Comparison of ENCODE assay signal across 8 mouse cellular contexts in the genomic region with DNA sequence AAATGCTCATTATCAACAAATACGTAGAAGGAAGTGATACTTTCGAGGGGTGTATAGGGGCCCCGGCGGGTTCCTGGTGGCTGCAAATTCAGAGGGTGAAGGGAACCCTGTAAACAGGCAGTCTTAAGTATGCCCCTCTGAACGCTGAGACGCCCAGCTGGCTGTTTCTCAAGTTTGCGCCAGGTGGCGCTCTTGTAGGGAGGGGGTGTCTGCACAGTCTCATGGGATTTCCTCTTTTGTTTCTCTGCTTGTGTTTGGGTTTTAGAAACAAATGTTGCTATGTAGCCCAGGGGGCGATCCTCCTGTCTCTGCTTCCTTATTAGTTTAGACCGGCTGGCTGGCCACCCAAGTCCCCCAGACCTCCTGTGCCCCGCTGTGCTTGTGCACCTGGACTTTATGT. TPM values are rescaled to one million over a fixed set of nuclear protein-coding genes. Genes with fewer than 3 reads are reported as not detected.
DNase-seq lines count a peak whose midpoint lies in the region; ATAC-seq and TF ChIP-seq lines count a peak whose summit lies in the region.

No protein-coding gene starts in this region.

- no peaks in the 10 kb centered on the region for H3K9me3 ChIP-seq in forebrain, embryonic 11.5 days (ENCODE audit: control insufficient read depth, low read length)
- H3K9me3 ChIP-seq in limb, embryonic 14.5 days (ENCODE audit: control insufficient read depth, low read length), result no peaks in the 10 kb centered on the region
- H3K9me3 ChIP-seq in neural tube, embryonic 12.5 days, result no peaks in the 10 kb centered on the region

- H3K9ac ChIP-seq in forebrain, embryonic 11.5 days (ENCODE audit: low read length), result no peak overlapping the region
- no peak overlapping the region for H3K9ac ChIP-seq in limb, embryonic 14.5 days (ENCODE audit: low read depth, low read length, severe bottlenecking)
- H3K9ac ChIP-seq in neural tube, embryonic 12.5 days, result no peak overlapping the region

- DNase-seq in layer of hippocampus, adult 11-12 months (ENCODE audit: low spot score), result peak; percentile 33
- DNase-seq in layer of hippocampus, adult 9-11 months, result no peak
- DNase-seq in ZHBTc4 (ENCODE audit: low read depth, low spot score), result peak; percentile 83
- DNase-seq in forebrain, embryonic 11.5 days (ENCODE audit: low spot score), result peak; percentile 62
- DNase-seq in heart, postnatal 4 days, result peak; percentile 55
- DNase-seq in limb, embryonic 14.5 days (ENCODE audit: low spot score), result peak; percentile 12
- DNase-seq in thymus, postnatal 0 days (ENCODE audit: low spot score), result peak; percentile 75

- no peaks in the 10 kb centered on the region for H3K4me1 ChIP-seq in forebrain, embryonic 11.5 days (replicated peaks; ENCODE audit: control insufficient read depth, insufficient read depth, low read length)
- no peaks in the 10 kb centered on the region for H3K4me1 ChIP-seq in limb, embryonic 14.5 days (ENCODE audit: control insufficient read depth, insufficient read depth, low read length)
- no peaks in the 10 kb centered on the region for H3K4me1 ChIP-seq in neural tube, embryonic 12.5 days

- H3K27me3 ChIP-seq in forebrain, embryonic 11.5 days (ENCODE audit: control insufficient read depth, insufficient read depth, low read length), result no peaks in the 10 kb centered on the region
- H3K27me3 ChIP-seq in limb, embryonic 14.5 days (ENCODE audit: control insufficient read depth, insufficient read depth, low read length), result no peaks in the 10 kb centered on the region
- no peaks in the 10 kb centered on the region for H3K27me3 ChIP-seq in neural tube, embryonic 12.5 days (replicated peaks)

- 23% methylated on average over 11 of the region's 11 CpGs for WGBS in forebrain, embryonic 11.5 days
- 28% methylated on average over 11 of the region's 11 CpGs for WGBS in limb, embryonic 14.5 days
- WGBS in neural tube, embryonic 12.5 days, result 26% methylated on average over 11 of the region's 11 CpGs

- TF ChIP-seq POLR2A in limb, embryonic 14.5 days (IDR thresholded peaks at IDR 0.05; ENCODE audit: borderline replicate concordance, extremely low read depth, insufficient read depth, insufficient read length), result no peak

- H3K36me3 ChIP-seq in forebrain, embryonic 11.5 days (ENCODE audit: control insufficient read depth, insufficient read depth, low read length), result no peaks in the 10 kb centered on the region
- H3K36me3 ChIP-seq in limb, embryonic 14.5 days (ENCODE audit: control insufficient read depth, insufficient read depth, low read length), result no peaks in the 10 kb centered on the region
- peaks cover 4% of the 10 kb centered on the region; the same call in 1 of the 2 replicates for H3K36me3 ChIP-seq in neural tube, embryonic 12.5 days

- H3K27ac ChIP-seq in forebrain, embryonic 11.5 days (ENCODE audit: low read depth, low read length), result no peak overlapping the region
- no peak overlapping the region for H3K27ac ChIP-seq in limb, embryonic 14.5 days (replicated peaks; ENCODE audit: low read depth, low read length)
- H3K27ac ChIP-seq in neural tube, embryonic 12.5 days, result no peak overlapping the region

- 0 out of 2 replicates have a peak, but pooled peaks have one; percentile 19 for ATAC-seq in forebrain, embryonic 11.5 days (replicated peaks; ENCODE audit: low FRiP score)
- no peak for ATAC-seq in limb, embryonic 14.5 days (ENCODE audit: low FRiP score, low read depth)
- 0 out of 2 replicates have a peak, but pooled peaks have one; percentile 11 for ATAC-seq in neural tube, embryonic 12.5 days (ENCODE audit: low FRiP score, low read depth)

- H3K4me3 ChIP-seq in forebrain, embryonic 11.5 days (ENCODE audit: low read depth, low read length), result no peak overlapping the region
- H3K4me3 ChIP-seq in limb, embryonic 14.5 days (replicated peaks; ENCODE audit: low read length), result no peak overlapping the region
- no peak overlapping the region for H3K4me3 ChIP-seq in neural tube, embryonic 12.5 days

- H3K4me2 ChIP-seq in forebrain, embryonic 11.5 days (ENCODE audit: low read depth, low read length, severe bottlenecking), result no peak overlapping the region
- H3K4me2 ChIP-seq in limb, embryonic 14.5 days (replicated peaks; ENCODE audit: low read depth, low read length, severe bottlenecking), result no peak overlapping the region
- H3K4me2 ChIP-seq in neural tube, embryonic 12.5 days (replicated peaks), result no peak overlapping the region

RNA-seq across cellular contexts. Expression of gene Tk2, which starts 29.3 kb away (rescaled TPM):
- 30.1 and 32.2 TPM in 2 replicates for polyA plus RNA-seq in forebrain, embryonic 11.5 days (2014; fragmentation: Nextera tagmentation; extraction: Ambion mirVana)
- total RNA-seq in heart, postnatal 4 days (2021), result 10 to 100 TPM in 1 of 2 experiments, 1 to 10 TPM in 1; 9.6 to 10.3 TPM
- polyA plus RNA-seq in limb, embryonic 14.5 days (2012; rRNA removed), result 18.5 and 20.4 TPM in 2 replicates
- polyA plus RNA-seq in limb, embryonic 14.5 days (2014; fragmentation: Nextera tagmentation; extraction: Ambion mirVana), result 19.2 and 20.2 TPM in 2 replicates
- 42.4 and 43.2 TPM in 2 replicates for polyA plus RNA-seq in neural tube, embryonic 12.5 days (2016; fragmentation: Nextera tagmentation; extraction: Ambion mirVana)
- 20.4 and 24.0 TPM in 2 replicates for polyA plus RNA-seq in thymus, postnatal 0 days (2015; fragmentation: Nextera tagmentation; extraction: Ambion mirVana)

RNA-seq across cellular contexts. Expression of gene Cklf, which starts 31.6 kb away (rescaled TPM):
- polyA plus RNA-seq in forebrain, embryonic 11.5 days (2014; fragmentation: Nextera tagmentation; extraction: Ambion mirVana), result 43.3 and 44.3 TPM in 2 replicates
- 10 to 100 TPM; 10.9 to 11.3 TPM for total RNA-seq in heart, postnatal 4 days (2021)
- polyA plus RNA-seq in limb, embryonic 14.5 days (2012; rRNA removed), result 49.2 and 56.0 TPM in 2 replicates
- 36.9 and 42.2 TPM in 2 replicates for polyA plus RNA-seq in limb, embryonic 14.5 days (2014; fragmentation: Nextera tagmentation; extraction: Ambion mirVana)
- polyA plus RNA-seq in neural tube, embryonic 12.5 days (2016; fragmentation: Nextera tagmentation; extraction: Ambion mirVana), result 35.1 and 38.2 TPM in 2 replicates
- polyA plus RNA-seq in thymus, postnatal 0 days (2015; fragmentation: Nextera tagmentation; extraction: Ambion mirVana), result 50.7 and 52.6 TPM in 2 replicates

RNA-seq across cellular contexts. Expression of gene Bean1, which starts 48.8 kb away (rescaled TPM):
- polyA plus RNA-seq in forebrain, embryonic 11.5 days (2014; fragmentation: Nextera tagmentation; extraction: Ambion mirVana), result 0.16 and 0.19 TPM in 2 replicates
- total RNA-seq in heart, postnatal 4 days (2021), result 1 to 10 TPM; 4.4 to 5.1 TPM
- polyA plus RNA-seq in limb, embryonic 14.5 days (2012; rRNA removed), result 4.5 and 6.5 TPM in 2 replicates
- polyA plus RNA-seq in limb, embryonic 14.5 days (2014; fragmentation: Nextera tagmentation; extraction: Ambion mirVana), result 1.7 and 1.8 TPM in 2 replicates
- polyA plus RNA-seq in neural tube, embryonic 12.5 days (2016; fragmentation: Nextera tagmentation; extraction: Ambion mirVana), result 3.7 and 4.3 TPM in 2 replicates
- 0.28 and 0.40 TPM in 2 replicates for polyA plus RNA-seq in thymus, postnatal 0 days (2015; fragmentation: Nextera tagmentation; extraction: Ambion mirVana)
